Mouse (Mus musculus) MEL (cell line): ENCODE results near the gene Gm3149.
"Not testable (repeated sequence)": the region's sequence is repeated elsewhere in the genome, so short reads cannot be mapped to it uniquely, and the experiment has no call there.

Experiments
- BHLHE40 ChIP-seq: IDR thresholded peaks from 2 replicates; pipeline ENCODE4 v1.6.1; 2012; ENCODE audit warnings: low read depth, mild to moderate bottlenecking, inconsistent platforms, low read length, improper control_type of control experiment, borderline replicate concordance
- CTCF ChIP-seq, 3 experiments: IDR thresholded peaks in 2 of 3; conservative IDR thresholded peaks in 1 of 3; 2 replicates each; pipeline ENCODE4 v1.5.1; 2011 to 2012; ENCODE audit warnings: low read length in 3 of 3, low read depth in 2 of 3, mild to moderate bottlenecking in 2 of 3, improper control_type of control experiment in 1 of 3, inconsistent platforms in 1 of 3, mixed read lengths in 1 of 3, moderate library complexity in 1 of 3; ENCODE audit not compliant: control insufficient read depth in 1 of 3, insufficient read depth in 1 of 3, poor library complexity in 1 of 3, severe bottlenecking in 1 of 3
- EP300 ChIP-seq, 2 experiments: IDR thresholded peaks; 2 replicates each; pipeline ENCODE4 v1.6.1; 2011; ENCODE audit warnings: improper control_type of control experiment in 2 of 2, low read length in 2 of 2, low read depth in 1 of 2, mild to moderate bottlenecking in 1 of 2
- GABPA ChIP-seq: IDR thresholded peaks from 2 replicates; pipeline ENCODE4 v1.6.1; 2012; ENCODE audit warnings: low read depth, mild to moderate bottlenecking, inconsistent platforms, low read length, improper control_type of control experiment, moderate library complexity
- POLR2A ChIP-seq, 2 experiments: IDR thresholded peaks; 2 replicates each; pipeline ENCODE4 v1.6.1; 2011 to 2012; ENCODE audit warnings: low read length in 2 of 2, mild to moderate bottlenecking in 2 of 2, control low read depth in 1 of 2, improper control_type of control experiment in 1 of 2, low read depth in 1 of 2, moderate library complexity in 1 of 2; ENCODE audit not compliant: control insufficient read depth in 1 of 2, insufficient read depth in 1 of 2, poor library complexity in 1 of 2
- TAL1 ChIP-seq: IDR thresholded peaks from 2 replicates; pipeline ENCODE4 v1.6.1; 2012; ENCODE audit warnings: mild to moderate bottlenecking, inconsistent platforms, low read length, moderate library complexity, mixed read lengths
- ZKSCAN1 ChIP-seq: IDR thresholded peaks from 2 replicates; pipeline ENCODE4 v1.6.1; 2012; ENCODE audit warnings: low read depth, mild to moderate bottlenecking, inconsistent platforms, low read length, improper control_type of control experiment, moderate library complexity

- TF ChIP-seq CTCF (IDR thresholded peaks at IDR 0.05 in 2 of 3, conservative IDR thresholded peaks at IDR 0.05 in 1 of 3; ENCODE audit: control insufficient read depth in 1 of 3, insufficient read depth in 1 of 3, low read depth in 2 of 3, low read length in 3 of 3, poor library complexity in 1 of 3, severe bottlenecking in 1 of 3); TAL1; GABPA; POLR2A (IDR thresholded peaks at IDR 0.05; ENCODE audit: control insufficient read depth in 1 of 2, insufficient read depth in 1 of 2, low read depth in 1 of 2, low read length in 2 of 2, poor library complexity in 1 of 2); EP300 (IDR thresholded peaks at IDR 0.05; ENCODE audit: low read depth in 1 of 2, low read length in 2 of 2); ZKSCAN1; BHLHE40: not testable (repeated sequence)
These were observed at the start of gene Gm3149 for GRCm38 (mm10) chr14:4316983-4317382.
